Mouse (Mus musculus) limb, embryonic 10.5 days (tissue): ENCODE measurements around the gene Arrdc4. TPM values are rescaled to one million over a fixed set of nuclear protein-coding genes. Genes with fewer than 3 reads are reported as not detected.

Experiments
- DNase-seq: peaks from one replicate; pipeline ENCODE4 v3.0.0-alpha.2; 2017; ENCODE audit warnings: low spot score
- H3K27ac ChIP-seq: fragments of 300-500 bp; sonication (generic); 2 replicates; pipeline ENCODE4 v1.5.1; 2016; ENCODE audit warnings: mild to moderate bottlenecking
- H3K27me3 ChIP-seq: fragments of 300-500 bp; sonication (generic); 2 replicates; pipeline ENCODE4 v1.6.1; 2016; ENCODE audit warnings: low read depth, mild to moderate bottlenecking; ENCODE audit not compliant: poor library complexity, severe bottlenecking
- H3K36me3 ChIP-seq: fragments of 300-500 bp; sonication (generic); 2 replicates; pipeline ENCODE4 v1.6.1; 2016; ENCODE audit warnings: mild to moderate bottlenecking, moderate library complexity
- H3K4me1 ChIP-seq: fragments of 300-500 bp; sonication (generic); 2 replicates; pipeline ENCODE4 v1.6.1; 2016
- H3K4me3 ChIP-seq: fragments of 300-500 bp; sonication (generic); 2 replicates; pipeline ENCODE4 v1.5.1; 2016; ENCODE audit warnings: mild to moderate bottlenecking, moderate library complexity
- H3K9me3 ChIP-seq: fragments of 300-500 bp; sonication (generic); replicated peaks from 2 replicates; pipeline ENCODE4 v1.6.1; 2016; ENCODE audit warnings: mild to moderate bottlenecking
- WGBS: fragments of 180-500 bp; shearing (Covaris S2); methylation state at CpG from one replicate; pipeline ENCODE4 v1.1.7; 2016; 5-methylcytosine and 5-hydroxymethylcytosine counted together
- polyA plus RNA-seq: library from polyadenylated mRNA; unstranded; fragments of >200 nt; fragmentation: Nextera tagmentation; extraction: Ambion mirVana; gene quantifications from 2 replicates; pipeline ENCODE4 v1.2.1, GENCODE M21; 2016

The Arrdc4 gene
- polyA plus RNA-seq, 1 experiment from 2014 or later, result 20.4 TPM

DNA sequence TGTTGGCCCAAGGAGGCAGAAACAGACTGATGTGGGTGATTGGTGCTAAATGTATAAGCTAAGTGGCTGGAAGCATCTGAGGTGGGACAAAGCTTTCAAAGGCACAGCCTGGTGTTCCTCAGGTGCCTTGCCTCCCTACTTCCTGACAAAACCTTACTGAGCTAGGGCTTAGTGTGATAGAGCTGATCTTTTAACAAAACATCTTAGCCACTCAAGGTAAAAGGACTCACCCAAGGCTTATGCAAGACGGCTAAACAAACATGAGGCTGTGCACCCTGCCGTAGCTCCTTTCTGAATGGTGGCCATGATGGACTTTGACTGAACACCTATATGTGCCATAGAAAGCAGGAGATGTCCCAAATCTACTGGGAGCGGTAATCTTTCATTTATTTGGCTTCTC, 51.7 kb downstream of the Arrdc4 start:
- no peak for DNase-seq
- no peaks in the 10 kb centered on the region for H3K9me3 ChIP-seq
- no peaks in the 10 kb centered on the region for H3K4me1 ChIP-seq
- 94% methylated on average over 3 of the region's 3 CpGs for WGBS
- H3K27me3 ChIP-seq, result no peaks in the 10 kb centered on the region
- no peak overlapping the region for H3K27ac ChIP-seq
- H3K4me3 ChIP-seq, result no peak overlapping the region
- H3K36me3 ChIP-seq, result no peaks in the 10 kb centered on the region

DNA sequence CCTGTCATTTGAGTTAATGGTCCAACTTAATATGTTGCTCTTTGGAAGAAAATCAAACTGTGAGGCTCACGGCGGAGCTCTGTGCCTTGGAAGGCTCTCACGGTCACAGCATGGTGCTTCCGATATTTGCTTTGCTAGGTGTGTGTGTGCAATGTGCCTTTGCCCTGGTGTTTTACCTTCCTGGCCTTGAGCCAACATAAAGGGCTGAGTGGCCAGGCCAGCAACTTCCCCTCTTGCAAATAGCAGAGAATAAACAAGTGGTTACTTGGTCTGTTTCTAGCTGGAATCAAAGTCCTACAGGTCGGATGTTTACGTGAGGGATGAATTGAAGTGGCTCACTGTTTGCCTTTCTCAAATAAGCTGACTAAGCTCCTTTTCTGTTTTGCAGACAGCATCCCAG, 52.1 kb downstream of the Arrdc4 start:
- H3K4me1 ChIP-seq, result no peaks in the 10 kb centered on the region
- no peaks in the 10 kb centered on the region for H3K9me3 ChIP-seq
- WGBS, result 84% methylated on average over 6 of the region's 6 CpGs
- no peak overlapping the region for H3K27ac ChIP-seq
- H3K36me3 ChIP-seq, result no peaks in the 10 kb centered on the region
- DNase-seq, result no peak
- no peaks in the 10 kb centered on the region for H3K27me3 ChIP-seq
- no peak overlapping the region for H3K4me3 ChIP-seq

DNA sequence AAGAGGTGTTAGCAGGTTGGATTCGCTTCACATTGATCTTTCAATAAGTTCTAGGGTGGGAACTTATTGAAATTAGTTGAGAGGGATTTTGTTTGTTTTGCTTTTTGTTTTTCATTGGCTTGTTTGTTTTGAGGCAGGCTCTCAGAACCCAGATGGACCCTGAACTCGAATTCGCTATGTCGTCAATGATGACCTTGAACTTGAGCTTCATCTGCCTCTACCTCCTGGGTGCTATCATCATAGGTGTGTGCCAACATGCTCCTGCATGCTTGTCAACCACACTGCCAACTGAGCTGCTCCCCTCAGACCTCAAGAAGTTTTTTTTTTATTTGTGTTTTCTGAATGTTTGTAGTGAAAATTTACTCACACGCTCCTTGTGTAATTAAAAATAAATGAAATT, 52.6 kb downstream of the Arrdc4 start:
- Histone ChIP-seq H3K27ac (no peak overlapping the region), H3K4me1 (no peaks in the 10 kb centered on the region), H3K9me3 (no peaks in the 10 kb centered on the region), H3K36me3 (no peaks in the 10 kb centered on the region), H3K4me3 (no peak overlapping the region), H3K27me3 (no peaks in the 10 kb centered on the region)
- no peak for DNase-seq
- 95% methylated on average over 5 of the region's 5 CpGs for WGBS

DNA sequence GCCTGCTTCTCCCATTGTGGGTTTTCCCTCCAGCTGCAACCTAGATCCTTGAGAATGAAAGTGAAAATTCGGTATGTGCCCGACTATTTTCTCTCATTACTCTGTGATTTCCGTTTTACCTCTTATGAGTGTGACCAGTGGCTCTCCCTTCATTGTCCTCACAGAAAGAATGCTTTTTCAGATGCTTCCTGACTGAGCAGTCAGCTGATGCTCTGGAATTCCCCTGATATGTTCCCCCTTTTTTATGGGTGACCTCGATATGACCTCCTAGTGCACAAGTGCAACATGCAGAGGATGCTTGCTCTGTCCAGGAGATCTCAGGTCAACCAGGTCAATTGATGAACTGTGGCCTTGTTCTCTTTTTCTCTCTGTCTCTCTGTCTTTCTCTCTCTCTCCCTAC, 56.3 kb downstream of the Arrdc4 start:
- Histone ChIP-seq H3K9me3 (no peaks in the 10 kb centered on the region), H3K27me3 (no peaks in the 10 kb centered on the region), H3K4me1 (no peaks in the 10 kb centered on the region), H3K4me3 (no peak overlapping the region), H3K36me3 (no peaks in the 10 kb centered on the region), H3K27ac (no peak overlapping the region)
- 79% methylated on average over 4 of the region's 4 CpGs for WGBS
- no peak for DNase-seq

DNA sequence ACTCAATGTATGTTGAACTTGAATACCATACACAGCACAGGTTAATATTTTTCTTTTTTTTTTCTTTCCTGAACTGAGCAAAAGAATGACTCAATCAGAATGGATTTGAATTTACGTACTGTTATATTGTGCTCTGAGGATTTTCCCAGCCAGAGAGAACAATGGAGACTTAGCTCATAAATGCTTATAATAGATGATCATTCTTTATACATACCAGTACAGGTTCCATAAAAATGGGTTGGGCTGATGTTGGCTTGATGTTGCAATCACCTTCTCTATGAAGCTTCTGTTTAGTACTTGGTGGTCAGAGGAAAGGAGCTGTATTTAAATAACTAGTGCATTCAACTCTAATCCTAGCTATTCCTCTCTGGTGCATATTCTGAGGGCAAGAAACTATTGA, 57.6 kb downstream of the Arrdc4 start:
- WGBS, result 94% methylated on average over 1 of the region's 1 CpGs
- Histone ChIP-seq H3K9me3 (no peaks in the 10 kb centered on the region), H3K27me3 (no peaks in the 10 kb centered on the region), H3K27ac (no peak overlapping the region), H3K4me1 (no peaks in the 10 kb centered on the region), H3K36me3 (no peaks in the 10 kb centered on the region), H3K4me3 (no peak overlapping the region)
- no peak for DNase-seq

DNA sequence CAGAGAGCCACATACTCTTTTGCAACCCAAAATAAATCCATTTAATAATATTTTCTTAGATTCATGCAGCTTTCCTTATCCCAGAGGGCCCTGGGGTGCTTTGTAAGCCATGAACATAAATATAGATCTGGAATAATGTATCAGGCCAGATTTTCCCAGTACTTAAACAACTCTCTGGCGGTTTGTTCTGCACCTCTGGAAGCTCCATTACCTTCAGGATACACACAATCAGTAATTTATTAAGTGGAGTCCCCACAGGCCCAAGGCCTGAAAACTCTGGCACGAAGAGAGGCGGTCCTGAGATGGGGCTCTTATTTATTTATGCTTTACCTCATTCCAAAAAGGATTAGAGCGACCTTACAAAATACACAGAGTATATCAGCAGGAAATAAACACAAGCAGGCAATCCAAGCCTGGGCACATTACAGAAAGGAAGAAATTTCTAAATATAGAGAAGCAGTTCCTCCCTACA, 61.9 kb downstream of the Arrdc4 start:
- no peak overlapping the region for H3K27ac ChIP-seq
- WGBS, result 83% methylated on average over 4 of the region's 4 CpGs
- H3K27me3 ChIP-seq, result no peaks in the 10 kb centered on the region
- DNase-seq, result no peak
- peaks cover 4% of the 10 kb centered on the region; the same call in 1 of the 2 replicates for H3K4me1 ChIP-seq
- H3K36me3 ChIP-seq, result no peaks in the 10 kb centered on the region
- no peaks in the 10 kb centered on the region for H3K9me3 ChIP-seq
- no peak overlapping the region for H3K4me3 ChIP-seq
